Mouse (Mus musculus): ENCODE data around the gene Bmp2k.

DNA sequence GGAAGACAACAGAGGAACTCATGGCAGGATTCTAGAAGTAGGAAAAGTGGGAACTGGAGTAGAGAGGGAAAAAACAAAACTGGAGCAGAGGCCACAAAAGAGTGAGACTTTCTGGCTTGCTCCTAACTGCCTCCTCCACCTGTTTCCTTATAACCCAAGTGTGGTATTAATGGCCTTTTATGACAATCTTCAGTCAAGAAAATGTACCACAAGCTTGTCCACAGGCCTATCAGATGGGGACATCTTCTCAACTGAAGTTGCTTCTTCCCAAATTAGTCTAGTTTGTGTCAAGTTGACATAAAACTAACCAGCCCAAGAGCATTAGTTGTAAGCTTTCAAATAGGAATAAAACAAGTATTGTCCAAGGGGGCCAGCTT lies 27.0 kb upstream of the Bmp2k start:
- TF ChIP-seq POLR2A (IDR thresholded peaks at IDR 0.05; ENCODE audit: borderline replicate concordance, extremely low read depth, low read depth, low read length) (no peak), CTCF (IDR thresholded peaks at IDR 0.05; ENCODE audit: insufficient read depth, low read length) (no peak)
